Mouse (Mus musculus): ENCODE results near the gene Mymk. TPM values are rescaled to one million over a fixed set of nuclear protein-coding genes. Genes with fewer than 3 reads are reported as not detected.

Mymk gene
- total RNA-seq, 2 experiments from 2014 or later, result 0.75 TPM; not detected in 1

- DNase-seq (ENCODE audit: extremely low spot score in 1 of 2, low spot score in 2 of 2), result peak; percentile 88 to 92
- Histone ChIP-seq H3K27ac (peak within 1 kb of the TSS; percentile 89), H3K4me3 (peak within 1 kb of the TSS; percentile 62)
- intact Hi-C loops (cut with DNase I), result loop anchor here (5.0 to 10.0 kb wide), 2 partner anchors 96 to 113 kb away; partner anchors contain the start of genes Med22, Rpl7a, Stkld1 and Surf1
- no peak for TF ChIP-seq CTCF (IDR thresholded peaks at IDR 0.05)
These were observed 44.2 kb downstream of the Mymk start, which contains the start of gene Slc2a6 for GRCm38 (mm10) chr2:27027618-27028436. TSS of gene Slc2a6 (minus strand) at chr2:27027998.

GRCm38 (mm10) chr2:27026857-27027617 lies 44.9 kb downstream of the Mymk start:
- intact Hi-C loops (cut with DNase I), result loop anchor here (5.0 to 10.0 kb wide), 2 partner anchors 95 to 112 kb away; partner anchors contain the start of genes Med22, Rpl7a, Stkld1 and Surf1
- no peak for TF ChIP-seq CTCF (IDR thresholded peaks at IDR 0.05)
- DNase-seq (ENCODE audit: extremely low spot score in 1 of 2, low spot score in 2 of 2), result no peak
- peak overlapping the region; percentile 62 for H3K4me3 ChIP-seq
- H3K27ac ChIP-seq, result peak overlapping the region; percentile 86

GRCm38 (mm10) chr2:27026332-27026731 lies 45.6 kb downstream of the Mymk start:
- no peak for DNase-seq (ENCODE audit: extremely low spot score in 1 of 2, low spot score in 2 of 2)
- H3K4me3 ChIP-seq, result peak overlapping the region; percentile 62
- no peak for TF ChIP-seq CTCF (IDR thresholded peaks at IDR 0.05)
- H3K27ac ChIP-seq, result peak overlapping the region; percentile 86
- intact Hi-C loops (cut with DNase I), result loop anchor here (5.0 to 10.0 kb wide), 2 partner anchors 94 to 112 kb away; partner anchors contain the start of genes Med22, Rpl7a, Stkld1 and Surf1

GRCm38 (mm10) chr2:27025545-27025944 lies 46.4 kb downstream of the Mymk start:
- intact Hi-C loops (cut with DNase I), result loop anchor here (5.0 to 10.0 kb wide), 2 partner anchors 93 to 111 kb away; partner anchors contain the start of genes Med22, Rpl7a, Stkld1 and Surf1
- TF ChIP-seq CTCF (IDR thresholded peaks at IDR 0.05), result no peak
- Histone ChIP-seq H3K4me3 (no peak overlapping the region), H3K27ac (no peak overlapping the region)
- DNase-seq (ENCODE audit: extremely low spot score in 1 of 2, low spot score in 2 of 2), result no peak

GRCm38 (mm10) chr2:27024136-27024535 lies 47.8 kb downstream of the Mymk start:
- no peak for TF ChIP-seq CTCF (IDR thresholded peaks at IDR 0.05)
- intact Hi-C loops (cut with DNase I), result loop anchor here (10.0 kb wide), 1 partner anchor 109 kb away; the partner anchor contains the start of genes Med22, Rpl7a, Surf1 and Surf2
- Histone ChIP-seq H3K27ac (no peak overlapping the region), H3K4me3 (no peak overlapping the region)
- no peak for DNase-seq (ENCODE audit: extremely low spot score in 1 of 2, low spot score in 2 of 2)

GRCm38 (mm10) chr2:27022612-27023011 lies 49.4 kb downstream of the Mymk start:
- TF ChIP-seq CTCF (IDR thresholded peaks at IDR 0.05), result no peak
- no peak overlapping the region for H3K27ac ChIP-seq
- no peak for DNase-seq (ENCODE audit: extremely low spot score in 1 of 2, low spot score in 2 of 2)
- H3K4me3 ChIP-seq, result no peak overlapping the region
- intact Hi-C loops (cut with DNase I), result loop anchor here (10.0 kb wide), 1 partner anchor 108 kb away; the partner anchor contains the start of genes Med22, Rpl7a, Surf1 and Surf2

GRCm38 (mm10) chr2:27021103-27021502 lies 50.9 kb downstream of the Mymk start:
- TF ChIP-seq CTCF (IDR thresholded peaks at IDR 0.05), result no peak
- no peak for DNase-seq (ENCODE audit: extremely low spot score in 1 of 2, low spot score in 2 of 2)
- intact Hi-C loops (cut with DNase I), result loop anchor here (10.0 kb wide), 1 partner anchor 106 kb away; the partner anchor contains the start of genes Med22, Rpl7a, Surf1 and Surf2
- Histone ChIP-seq H3K4me3 (no peak overlapping the region), H3K27ac (no peak overlapping the region)

GRCm38 (mm10) chr2:27019530-27019929 lies 52.4 kb downstream of the Mymk start:
- no peak overlapping the region for H3K27ac ChIP-seq
- DNase-seq (ENCODE audit: extremely low spot score in 1 of 2, low spot score in 2 of 2), result no peak
- no peak for TF ChIP-seq CTCF (IDR thresholded peaks at IDR 0.05)
- no peak overlapping the region for H3K4me3 ChIP-seq
- intact Hi-C loops (cut with DNase I), result no loop called here

- intact Hi-C loops (cut with DNase I), result loop anchor here (1.0 kb wide), 1 partner anchor 20 kb away; no protein-coding TSS in a partner anchor
- no peak overlapping the region for H3K27ac ChIP-seq
- peak; percentile 70 to 75 for DNase-seq (ENCODE audit: extremely low spot score in 1 of 2, low spot score in 2 of 2)
- TF ChIP-seq CTCF (IDR thresholded peaks at IDR 0.05), result peak; percentile 98
- H3K4me3 ChIP-seq, result no peak overlapping the region
These were observed 54.2 kb downstream of the Mymk start for GRCm38 (mm10) chr2:27017802-27018201.

Other genes with a start within 250 kb of the Mymk start
- not detected for gene Abo, start 207.2 kb downstream of the Mymk start, total RNA-seq (2021)
- gene Surf6, start 169.3 kb downstream of the Mymk start, total RNA-seq (2021), result 10 to 100 TPM; 25.4 to 27.3 TPM
- 10 to 100 TPM; 44.5 to 46.6 TPM for gene Med22, start 161.5 kb downstream of the Mymk start, total RNA-seq (2021)
- 100 to 1,000 TPM; 208 to 232 TPM for gene Rpl7a, start 161.4 kb downstream of the Mymk start, total RNA-seq (2021)
- gene Surf2, start 155.8 kb downstream of the Mymk start, total RNA-seq (2021), result 10 to 100 TPM; 37.8 to 37.9 TPM
- gene Surf1, start 155.6 kb downstream of the Mymk start, total RNA-seq (2021), result 10 to 100 TPM; 96.6 to 97.2 TPM
- gene Surf4, start 138.3 kb downstream of the Mymk start, total RNA-seq (2021), result 10 to 100 TPM; 46.6 to 50.0 TPM
- gene Stkld1, start 138.1 kb downstream of the Mymk start, total RNA-seq (2021), result under 1 TPM in 1 of 2 experiments, not detected in 1; 0.37 TPM
- 10 to 100 TPM; 60.1 to 69.6 TPM for gene Rexo4, start 107.8 kb downstream of the Mymk start, total RNA-seq (2021)
- gene Adamts13, start 98.8 kb downstream of the Mymk start, total RNA-seq (2021), result 1 to 10 TPM; 1.8 to 2.3 TPM
- gene Cacfd1, start 62.3 kb downstream of the Mymk start, total RNA-seq (2021), result 10 to 100 TPM; 46.3 to 48.2 TPM
- gene Slc2a6, start 44.2 kb downstream of the Mymk start, total RNA-seq (2021), result 10 to 100 TPM; 28.9 to 29.1 TPM
- gene Adamtsl2, start 7.2 kb upstream of the Mymk start, total RNA-seq (2021), result 10 to 100 TPM; 16.2 to 21.4 TPM
- gene Fam163b, start 70.3 kb upstream of the Mymk start, total RNA-seq (2021), result 100 to 1,000 TPM; 103 to 109 TPM
- gene Dbh, start 93.1 kb upstream of the Mymk start, total RNA-seq (2021), result under 1 TPM; 0.23 to 0.30 TPM
- 1 to 10 TPM; 8.0 to 8.4 TPM for gene Sardh, start 176.2 kb upstream of the Mymk start, total RNA-seq (2021)

All from left cerebral cortex, adult 2 months (tissue).